Mouse (Mus musculus): ENCODE results near the gene Stim1.

- TF ChIP-seq ZNF384 (IDR thresholded peaks at IDR 0.05; ENCODE audit: low read depth, low read length) (no peak), MAFK (IDR thresholded peaks at IDR 0.05; ENCODE audit: insufficient read depth, low read depth, low read length) (no peak), ZC3H11A (IDR thresholded peaks at IDR 0.05; ENCODE audit: borderline replicate concordance, low read depth, low read length) (no peak), CHD2 (IDR thresholded peaks at IDR 0.05; ENCODE audit: low read depth, low read length) (no peak)
These were observed 7.7 kb upstream of the Stim1 start for GRCm38 (mm10) chr7:102259716-102260479.

Data from ES-E14 (cell line).